Mouse (Mus musculus) liver, postnatal 0 days (tissue): ENCODE data around the gene Wipf1.

Experiments used
- CTCF ChIP-seq: sonication (generic); IDR thresholded peaks from 2 replicates; pipeline ENCODE4 v1.5.1; 2016; ENCODE audit warnings: antibody characterized with exemption, low read depth
- EP300 ChIP-seq: IDR thresholded peaks from 2 replicates; pipeline ENCODE4 v1.6.1; 2016; ENCODE audit warnings: antibody characterized with exemption, low read depth, mild to moderate bottlenecking

DNA sequence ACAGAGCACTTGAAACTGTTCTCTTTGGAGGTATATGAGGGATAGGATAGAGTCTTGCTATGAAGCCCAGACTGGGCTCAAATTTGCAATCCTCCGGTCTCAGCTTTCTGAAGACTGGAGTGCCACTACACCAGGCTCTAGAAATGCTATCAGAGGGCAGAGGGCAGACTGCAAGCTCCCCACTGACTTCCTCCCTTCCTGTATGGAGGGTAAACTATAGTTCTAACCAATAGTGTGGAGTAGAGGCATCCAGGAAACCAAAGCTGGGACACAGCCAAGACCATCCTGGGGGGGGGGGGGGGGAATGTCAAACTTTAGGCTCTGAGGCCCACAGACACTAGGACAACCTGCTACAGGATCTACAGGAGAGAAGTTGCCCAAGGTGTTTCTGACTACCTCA is 39.1 kb downstream of the Wipf1 start:
- TF ChIP-seq CTCF (no peak), EP300 (no peak)
